Mouse (Mus musculus): ENCODE results near the gene Akap13. TPM values are rescaled to one million over a fixed set of nuclear protein-coding genes. Genes with fewer than 3 reads are reported as not detected.
"Not testable (repeated sequence)": the region's sequence is repeated elsewhere in the genome, so short reads cannot be mapped to it uniquely, and the experiment has no call there.

The Akap13 gene
- polyA plus RNA-seq, 1 experiment from 2014 or later: 42.6 TPM

DNA sequence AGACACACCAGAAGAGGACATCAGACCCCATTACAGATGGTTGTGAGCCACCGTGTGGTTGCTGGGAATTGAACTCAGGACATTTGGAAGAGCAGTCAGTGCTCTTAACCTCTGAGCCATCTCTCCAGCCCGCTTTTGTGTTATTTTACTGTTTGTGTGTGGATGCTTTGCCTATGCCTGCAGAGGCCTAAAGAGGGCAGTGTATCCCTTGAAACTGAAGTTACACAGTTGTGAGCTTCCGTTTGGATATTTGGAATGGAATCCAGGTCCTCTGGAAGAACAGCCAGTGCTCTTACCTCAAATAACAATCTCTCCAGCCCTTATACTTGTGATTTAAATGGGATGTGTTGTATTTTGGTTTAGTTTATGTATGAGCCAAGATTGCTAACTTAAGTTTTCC lies 290.6 kb downstream of the Akap13 start:
- not testable (repeated sequence) for H3K27ac ChIP-seq; H3K27me3 ChIP-seq; ATAC-seq (ENCODE audit: insufficient number of reproducible peaks, low FRiP score, low TSS enrichment, low read depth); H3K4me2 ChIP-seq; H3K4me1 ChIP-seq; H3K9me3 ChIP-seq; H3K9ac ChIP-seq; H3K4me3 ChIP-seq
- 60% methylated on average over 3 of the region's 3 CpGs for WGBS
- peaks cover 71% of the 10 kb centered on the region for H3K36me3 ChIP-seq

DNA sequence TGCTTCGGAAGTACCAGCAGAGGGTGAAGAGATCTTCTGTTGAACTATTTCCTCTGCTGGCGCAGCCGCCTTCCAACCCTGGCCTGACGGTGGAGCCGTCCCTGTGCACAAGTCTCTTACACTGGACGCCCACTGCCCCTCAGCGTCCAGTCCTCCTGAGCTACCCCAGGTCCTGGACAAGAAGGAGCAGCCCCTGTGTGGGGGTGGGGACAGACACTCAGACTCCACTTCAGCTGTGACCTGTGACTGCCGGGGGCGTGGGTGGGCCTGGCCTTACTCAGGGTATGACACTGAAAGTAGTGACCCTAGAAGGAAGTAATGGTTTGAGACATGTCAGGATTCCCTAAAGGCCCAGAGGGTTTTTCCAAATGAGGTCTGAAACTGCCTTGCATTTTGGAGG lies 295.2 kb downstream of the Akap13 start:
- WGBS: 88% methylated on average over 9 of the region's 9 CpGs
- no peaks in the 10 kb centered on the region for H3K9me3 ChIP-seq
- ATAC-seq (ENCODE audit: insufficient number of reproducible peaks, low FRiP score, low TSS enrichment, low read depth): no peak
- no peaks in the 10 kb centered on the region for H3K4me1 ChIP-seq
- H3K27ac ChIP-seq: no peak overlapping the region
- no peak overlapping the region for H3K4me3 ChIP-seq
- no peak overlapping the region for H3K4me2 ChIP-seq
- H3K36me3 ChIP-seq: peaks cover 75% of the 10 kb centered on the region
- no peaks in the 10 kb centered on the region for H3K27me3 ChIP-seq
- no peak overlapping the region for H3K9ac ChIP-seq

DNA sequence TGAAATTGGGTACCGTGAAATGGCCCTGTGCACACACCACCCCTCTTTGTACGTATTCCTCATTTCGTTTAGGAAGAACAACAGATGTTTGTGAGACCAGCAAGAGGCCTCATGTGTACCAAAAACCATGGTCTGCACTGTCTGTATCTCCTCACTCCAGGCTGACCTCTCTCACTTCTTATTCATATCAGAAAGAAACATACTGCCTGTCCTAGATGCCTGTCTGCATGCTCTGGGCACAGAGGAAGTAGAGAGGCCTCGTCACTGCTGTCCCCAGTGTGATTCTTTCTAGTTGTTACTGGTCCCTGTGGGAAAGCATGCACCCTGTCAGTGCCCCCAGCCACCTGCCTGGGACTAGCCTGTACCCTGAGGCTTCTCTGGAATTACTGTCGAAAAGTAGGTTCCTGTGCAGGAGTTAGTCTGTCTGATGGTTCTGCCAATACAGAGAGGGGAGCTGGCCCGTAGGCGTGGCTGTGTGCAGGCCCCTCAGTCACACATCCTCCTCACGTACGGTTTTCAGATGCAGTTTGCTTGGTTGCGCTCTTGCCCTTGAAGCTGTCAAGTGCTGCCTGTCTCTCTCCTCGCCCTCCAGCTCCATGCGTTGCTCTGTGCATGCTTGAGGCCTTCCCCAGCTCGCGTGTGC lies 295.9 kb downstream of the Akap13 start:
- WGBS: 80% methylated on average over 14 of the region's 14 CpGs
- Histone ChIP-seq H3K36me3 (peaks cover 80% of the 10 kb centered on the region), H3K9me3 (no peaks in the 10 kb centered on the region), H3K4me3 (no peak overlapping the region), H3K4me1 (no peaks in the 10 kb centered on the region), H3K4me2 (no peak overlapping the region), H3K9ac (no peak overlapping the region), H3K27me3 (no peaks in the 10 kb centered on the region), H3K27ac (no peak overlapping the region)
- no peak for ATAC-seq (ENCODE audit: insufficient number of reproducible peaks, low FRiP score, low TSS enrichment, low read depth)

DNA sequence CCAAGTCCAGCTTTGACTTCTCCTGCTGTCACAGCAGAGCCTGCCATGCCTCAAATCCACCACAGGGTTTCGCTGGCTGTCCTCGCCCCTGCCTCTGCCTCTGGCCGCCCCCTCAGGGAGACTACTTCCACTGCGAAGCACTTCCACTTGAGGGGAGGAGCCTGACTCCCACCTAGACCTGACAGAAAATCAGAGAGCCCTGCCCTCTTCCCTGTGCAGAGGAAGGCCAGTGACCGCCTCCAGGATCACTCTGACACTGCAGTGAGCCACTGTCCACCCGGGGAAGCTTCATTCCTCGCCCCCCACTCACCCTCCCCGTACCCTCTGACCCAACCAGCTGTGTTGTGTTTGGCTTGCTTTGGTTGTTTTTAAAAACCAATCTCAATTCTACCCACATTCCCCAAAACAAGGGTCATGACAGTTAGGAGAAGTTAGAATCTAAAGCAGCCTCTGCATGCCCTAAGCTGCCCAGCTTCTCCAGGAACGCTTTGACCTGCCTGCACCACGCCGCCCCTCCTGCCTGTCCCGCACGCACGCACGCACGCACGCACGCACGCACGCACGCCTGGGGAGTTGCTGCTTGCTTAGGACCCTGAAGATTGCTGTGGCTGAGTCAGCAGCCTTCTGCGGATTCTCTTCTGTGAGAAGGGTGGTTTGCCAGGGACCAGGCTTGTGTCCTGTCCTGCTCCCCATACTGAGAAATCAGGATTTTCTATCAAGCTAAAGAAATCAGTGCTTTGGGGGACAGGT lies 297.3 kb downstream of the Akap13 start:
- H3K36me3 ChIP-seq: peaks cover 73% of the 10 kb centered on the region
- H3K27ac ChIP-seq: no peak overlapping the region
- no peak for ATAC-seq (ENCODE audit: insufficient number of reproducible peaks, low FRiP score, low TSS enrichment, low read depth)
- 67% methylated on average over 22 of the region's 22 CpGs for WGBS
- no peaks in the 10 kb centered on the region for H3K9me3 ChIP-seq
- H3K4me3 ChIP-seq: no peak overlapping the region
- no peak overlapping the region for H3K9ac ChIP-seq
- no peak overlapping the region for H3K4me2 ChIP-seq
- H3K4me1 ChIP-seq: no peaks in the 10 kb centered on the region
- H3K27me3 ChIP-seq: no peaks in the 10 kb centered on the region

DNA sequence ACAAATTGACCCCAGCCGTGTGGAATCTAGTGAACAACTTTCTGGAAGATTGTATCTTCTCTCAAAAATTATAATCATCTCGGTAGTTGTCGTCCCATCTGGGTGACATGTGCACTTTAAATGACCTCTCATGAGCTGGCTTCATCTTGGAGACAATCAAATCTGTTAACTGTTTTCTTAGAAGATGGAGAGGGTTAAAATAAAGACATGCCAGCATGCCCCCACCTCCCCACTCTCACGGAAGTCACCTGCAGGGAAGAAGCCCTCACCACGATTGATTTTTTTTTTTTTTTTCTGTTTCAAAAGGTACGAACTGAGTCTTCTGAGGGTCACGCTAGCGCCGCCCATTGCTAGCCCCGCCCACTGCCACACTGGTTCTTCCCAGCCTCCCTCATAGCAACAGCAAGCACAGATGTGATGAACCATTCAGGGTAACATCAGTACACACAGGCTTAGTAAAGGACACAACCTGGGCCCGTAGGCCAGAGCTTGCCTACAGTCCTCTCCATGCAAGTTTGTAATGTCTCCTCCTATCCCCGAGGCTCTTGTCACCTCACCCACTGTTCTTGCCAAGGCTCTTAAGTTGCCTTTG lies 298.0 kb downstream of the Akap13 start:
- Histone ChIP-seq H3K4me2 (no peak overlapping the region), H3K36me3 (peaks cover 66% of the 10 kb centered on the region), H3K27me3 (no peaks in the 10 kb centered on the region), H3K27ac (no peak overlapping the region), H3K4me3 (no peak overlapping the region), H3K4me1 (no peaks in the 10 kb centered on the region), H3K9me3 (no peaks in the 10 kb centered on the region), H3K9ac (no peak overlapping the region)
- ATAC-seq (ENCODE audit: insufficient number of reproducible peaks, low FRiP score, low TSS enrichment, low read depth): no peak
- 51% methylated on average over 12 of the region's 12 CpGs for WGBS

DNA sequence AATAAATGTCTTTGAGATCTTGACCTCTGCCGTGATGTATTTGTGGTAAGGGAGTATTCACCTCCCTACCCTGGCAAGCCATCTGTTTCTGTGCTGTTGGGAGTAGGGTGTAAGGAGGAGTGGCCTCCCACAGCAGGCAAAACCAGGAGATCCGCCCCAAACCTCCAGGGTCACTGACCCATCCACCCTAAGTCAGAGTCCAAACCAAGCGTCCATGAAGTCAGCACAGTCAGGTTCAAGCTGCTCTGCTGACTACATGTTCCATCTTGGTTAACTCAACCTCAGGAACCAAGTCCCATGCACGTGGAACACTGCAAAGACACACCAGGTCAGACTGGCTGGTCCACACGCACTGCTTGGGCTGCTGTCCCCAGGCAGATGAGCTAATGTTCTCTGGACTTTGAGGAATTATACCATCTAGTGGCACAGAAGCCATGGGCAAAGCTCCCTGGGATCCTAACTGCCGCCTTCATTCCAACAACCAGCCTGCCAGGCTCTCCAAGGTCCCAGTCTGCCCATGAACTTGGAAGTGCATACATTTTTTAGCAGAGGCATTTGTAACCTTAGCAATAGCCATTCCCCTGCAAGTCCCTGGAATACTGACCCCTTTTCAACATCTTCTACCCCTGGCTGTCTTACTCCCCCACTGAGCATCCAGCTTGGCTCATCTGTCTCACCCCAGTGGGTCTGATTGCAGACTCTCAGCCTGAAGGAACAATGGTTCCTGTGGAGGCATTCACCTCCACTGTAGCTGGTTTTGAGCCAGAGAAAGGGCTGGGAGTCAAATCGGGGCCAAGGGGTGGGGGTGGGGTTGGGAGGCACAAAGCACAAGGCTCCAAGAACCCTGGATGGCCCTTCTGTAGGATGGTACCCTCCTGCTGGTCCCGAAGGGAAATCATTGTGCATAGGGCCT lies 299.5 kb downstream of the Akap13 start:
- no peaks in the 10 kb centered on the region for H3K4me1 ChIP-seq
- no peak for ATAC-seq (ENCODE audit: insufficient number of reproducible peaks, low FRiP score, low TSS enrichment, low read depth)
- no peak overlapping the region for H3K4me3 ChIP-seq
- no peaks in the 10 kb centered on the region for H3K9me3 ChIP-seq
- no peak overlapping the region for H3K4me2 ChIP-seq
- no peak overlapping the region for H3K9ac ChIP-seq
- 61% methylated on average over 8 of the region's 8 CpGs for WGBS
- H3K27me3 ChIP-seq: no peaks in the 10 kb centered on the region
- peaks cover 51% of the 10 kb centered on the region for H3K36me3 ChIP-seq
- no peak overlapping the region for H3K27ac ChIP-seq

DNA sequence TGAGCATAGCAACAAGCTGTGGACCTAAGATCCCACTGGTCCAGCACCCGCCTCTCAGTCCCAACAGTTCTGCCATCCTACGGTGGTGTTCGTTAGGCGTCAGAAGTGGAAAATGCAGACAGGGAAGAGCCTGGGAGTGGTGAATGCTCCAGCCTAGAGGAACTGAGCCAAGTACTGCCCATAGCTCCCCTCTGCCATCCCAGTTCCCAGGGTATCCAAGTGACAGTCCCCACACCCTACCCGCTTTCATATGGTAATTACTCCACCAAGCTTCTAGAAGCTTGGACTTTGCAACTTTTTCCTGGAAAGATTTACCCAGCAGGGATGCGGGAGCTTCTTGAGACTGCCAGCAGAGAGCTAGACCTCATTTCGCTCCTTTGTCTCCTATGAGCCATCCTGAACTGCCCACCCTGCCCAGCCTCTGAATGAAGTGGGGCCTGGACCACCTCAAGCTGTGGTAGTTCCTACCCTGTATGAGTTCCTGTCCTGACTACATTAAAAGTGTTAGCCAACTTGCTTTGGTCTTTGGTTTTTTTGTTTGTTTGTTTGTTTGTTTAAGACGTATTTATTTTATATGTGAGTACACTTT lies 300.6 kb downstream of the Akap13 start:
- Histone ChIP-seq H3K9ac (no peak overlapping the region), H3K4me2 (no peak overlapping the region), H3K36me3 (peaks cover 40% of the 10 kb centered on the region), H3K4me1 (no peaks in the 10 kb centered on the region), H3K27me3 (no peaks in the 10 kb centered on the region), H3K4me3 (no peak overlapping the region), H3K9me3 (no peaks in the 10 kb centered on the region), H3K27ac (no peak overlapping the region)
- ATAC-seq (ENCODE audit: insufficient number of reproducible peaks, low FRiP score, low TSS enrichment, low read depth): no peak
- 88% methylated on average over 8 of the region's 8 CpGs for WGBS

DNA sequence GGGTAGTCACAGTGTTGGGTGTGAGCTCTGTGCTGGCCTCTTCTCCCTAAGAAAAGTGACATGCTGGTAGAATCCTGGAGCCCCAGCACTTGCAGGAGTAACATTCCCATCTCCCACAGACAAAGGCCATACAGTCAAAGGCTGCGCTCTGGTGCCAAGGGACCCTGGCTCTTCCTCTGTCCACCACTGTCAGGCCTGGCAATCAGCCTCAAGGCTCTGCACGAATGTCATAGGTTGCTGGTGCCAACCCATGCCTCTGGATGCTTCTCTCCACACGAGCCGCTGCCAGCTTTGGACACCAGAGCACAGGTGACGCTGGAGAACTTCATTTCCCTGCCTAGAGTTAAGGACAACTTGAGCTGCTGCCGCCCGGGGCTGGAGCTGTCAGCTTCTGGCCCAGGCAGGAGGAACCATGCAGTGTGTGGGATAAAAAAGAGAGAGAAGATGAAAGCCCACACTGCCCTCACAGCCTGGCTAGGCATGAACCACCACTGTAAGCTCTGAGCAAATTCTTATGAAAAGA lies 304.7 kb downstream of the Akap13 start:
- no peak overlapping the region for H3K27ac ChIP-seq
- no peak overlapping the region for H3K9ac ChIP-seq
- H3K4me1 ChIP-seq: no peaks in the 10 kb centered on the region
- 82% methylated on average over 7 of the region's 7 CpGs for WGBS
- H3K36me3 ChIP-seq: peaks cover 9% of the 10 kb centered on the region
- H3K4me3 ChIP-seq: no peak overlapping the region
- H3K4me2 ChIP-seq: no peak overlapping the region
- no peaks in the 10 kb centered on the region for H3K27me3 ChIP-seq
- no peak for ATAC-seq (ENCODE audit: insufficient number of reproducible peaks, low FRiP score, low TSS enrichment, low read depth)
- no peaks in the 10 kb centered on the region for H3K9me3 ChIP-seq

DNA sequence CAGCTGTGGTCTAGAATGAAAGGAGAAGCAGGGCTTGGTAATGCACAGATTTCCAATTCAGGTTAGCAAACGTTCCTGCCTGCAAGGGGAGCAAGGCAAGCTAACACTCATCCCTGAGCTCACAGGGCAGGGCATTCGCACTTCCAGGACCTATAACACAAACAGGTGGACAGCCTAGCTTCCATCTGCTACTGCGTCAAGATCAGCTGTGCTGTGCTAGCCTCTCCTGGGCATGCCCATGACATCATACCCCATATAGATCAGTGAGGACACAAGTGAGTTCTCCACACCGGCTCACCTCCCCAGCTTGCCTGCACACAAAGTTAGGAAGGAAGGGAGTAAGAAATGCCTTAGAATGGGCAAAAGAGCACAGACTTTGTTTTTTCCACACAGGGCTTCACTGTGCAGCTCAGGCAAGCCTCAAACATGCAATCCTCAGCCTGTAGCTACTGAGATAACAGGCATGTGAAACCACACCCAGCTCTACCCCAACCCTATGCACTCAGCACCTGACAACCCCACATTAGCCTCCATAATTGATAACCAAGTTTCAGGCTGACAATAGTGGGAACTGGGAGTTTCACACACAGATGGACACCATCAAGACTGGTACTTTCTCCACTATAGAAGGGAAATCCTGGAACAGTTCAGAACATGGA lies 305.5 kb downstream of the Akap13 start:
- H3K4me2 ChIP-seq; H3K27me3 ChIP-seq; H3K4me3 ChIP-seq; H3K9me3 ChIP-seq; H3K4me1 ChIP-seq; H3K36me3 ChIP-seq; H3K9ac ChIP-seq; ATAC-seq (ENCODE audit: insufficient number of reproducible peaks, low FRiP score, low TSS enrichment, low read depth); H3K27ac ChIP-seq: not testable (repeated sequence)
- 61% methylated on average over 4 of the region's 4 CpGs for WGBS

DNA sequence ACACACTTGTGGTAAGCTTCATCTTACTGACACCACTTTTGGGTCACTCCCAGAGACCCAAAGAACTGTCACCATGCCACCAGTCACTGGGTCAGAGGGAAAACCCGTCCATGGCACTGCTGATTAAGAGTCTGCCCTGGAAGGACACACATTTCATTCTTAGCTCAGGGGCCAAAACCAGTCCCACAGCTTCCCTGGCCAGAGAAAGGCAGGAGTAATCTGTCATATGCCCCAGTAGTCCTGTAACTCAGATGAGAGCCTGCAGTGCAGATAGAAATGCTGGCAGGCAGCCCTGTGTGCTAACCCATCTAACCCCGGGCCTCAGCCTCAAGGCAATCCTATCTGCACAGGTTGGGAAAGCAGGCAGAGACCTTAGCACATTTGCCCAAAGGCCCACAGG lies 306.9 kb downstream of the Akap13 start:
- H3K27me3 ChIP-seq; H3K9me3 ChIP-seq; H3K27ac ChIP-seq; H3K4me3 ChIP-seq; H3K36me3 ChIP-seq; H3K9ac ChIP-seq; H3K4me2 ChIP-seq; ATAC-seq (ENCODE audit: insufficient number of reproducible peaks, low FRiP score, low TSS enrichment, low read depth); H3K4me1 ChIP-seq: not testable (repeated sequence)
- WGBS: 62% methylated on average over 2 of the region's 2 CpGs
